Mouse (Mus musculus): ENCODE measurements at regions not wholly inside any gene's neighbourhood (a gene's known extent, or its start where the extent isn't known, plus 50 kb on each side); places are given as distances from the start of the nearest gene placed in this dataset.

DNA sequence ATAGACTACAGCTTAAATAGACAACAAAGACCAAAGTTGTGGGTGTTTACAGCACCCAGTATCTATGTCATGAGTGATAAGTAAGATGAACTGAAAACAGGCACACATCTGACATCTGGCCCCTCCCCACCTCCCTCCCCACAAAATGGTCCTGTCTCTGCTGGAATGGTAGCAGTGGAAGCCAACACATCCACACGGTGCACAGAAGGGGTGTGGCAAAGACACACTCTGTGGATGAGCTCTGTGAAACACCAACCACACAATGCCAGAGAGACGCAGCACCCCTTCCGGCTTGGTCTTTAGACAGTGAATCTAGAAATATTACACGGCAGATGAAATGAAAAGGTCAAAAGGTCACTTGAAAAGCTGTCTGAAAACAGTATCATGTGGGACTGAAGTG lies 85.6 kb downstream of the Fgf18 start:
- ATAC-seq (ENCODE audit: low FRiP score), result no peak

GRCm38 (mm10) chr11:33060352-33060751 lies 86.8 kb downstream of the Fgf18 start:
- H3K36me3 ChIP-seq (ENCODE audit: control insufficient read depth, insufficient read depth, low read length), result no peaks in the 10 kb centered on the region
- H3K9me3 ChIP-seq (ENCODE audit: control insufficient read depth, low read length), result no peaks in the 10 kb centered on the region
- H3K27ac ChIP-seq (ENCODE audit: low read depth, low read length), result no peak overlapping the region
- H3K9ac ChIP-seq (ENCODE audit: low read depth, low read length), result no peak overlapping the region
- H3K4me1 ChIP-seq (replicated peaks; ENCODE audit: control insufficient read depth, insufficient read depth, low read length), result no peaks in the 10 kb centered on the region
- DNase-seq (ENCODE audit: low spot score) (no peak), ATAC-seq (ENCODE audit: low FRiP score) (no peak)
- no peaks in the 10 kb centered on the region for H3K27me3 ChIP-seq (ENCODE audit: control insufficient read depth, insufficient read depth, low read length)
- 79% methylated on average over 3 of the region's 3 CpGs for WGBS
- H3K4me2 ChIP-seq (replicated peaks; ENCODE audit: low read depth, low read length), result no peak overlapping the region
- H3K4me3 ChIP-seq (ENCODE audit: low read depth, low read length), result no peak overlapping the region

More for the DNA sequence above, 85.6 kb downstream of the Fgf18 start:
- Histone ChIP-seq H3K4me2 (replicated peaks; ENCODE audit: low read depth, low read length) (no peak overlapping the region), H3K4me3 (ENCODE audit: low read depth, low read length) (no peak overlapping the region), H3K9ac (ENCODE audit: low read depth, low read length) (no peak overlapping the region), H3K9me3 (ENCODE audit: control insufficient read depth, low read length) (no peaks in the 10 kb centered on the region), H3K27me3 (ENCODE audit: control insufficient read depth, insufficient read depth, low read length) (no peaks in the 10 kb centered on the region), H3K27ac (ENCODE audit: low read depth, low read length) (no peak overlapping the region), H3K36me3 (ENCODE audit: control insufficient read depth, insufficient read depth, low read length) (no peaks in the 10 kb centered on the region), H3K4me1 (replicated peaks; ENCODE audit: control insufficient read depth, insufficient read depth, low read length) (no peaks in the 10 kb centered on the region)
- WGBS, result 87% methylated on average over 4 of the region's 4 CpGs
- no peak for DNase-seq (ENCODE audit: low spot score)

DNA sequence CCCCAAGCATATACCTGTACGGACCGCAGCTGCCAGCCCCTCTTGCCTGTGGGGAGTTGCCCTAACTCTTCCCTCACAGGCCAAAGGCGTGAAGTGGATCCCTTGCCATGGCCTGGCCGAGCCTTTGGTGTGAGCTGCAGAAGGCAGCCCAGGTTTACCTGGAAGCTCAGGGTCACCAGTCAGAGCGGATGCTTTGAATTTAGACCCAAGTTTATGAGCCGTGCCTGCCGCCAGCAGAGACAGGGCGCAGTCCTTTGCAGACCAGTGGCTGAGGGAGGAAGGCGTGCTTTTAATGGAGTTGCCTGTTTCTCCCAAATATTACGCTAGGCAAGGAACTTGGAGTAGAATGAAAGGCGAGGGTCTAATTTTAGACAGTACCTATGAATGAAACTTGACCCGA lies 97.0 kb downstream of the Fgf18 start:
- H3K9ac ChIP-seq (ENCODE audit: low read depth, low read length), result no peak overlapping the region
- no peaks in the 10 kb centered on the region for H3K9me3 ChIP-seq (ENCODE audit: control insufficient read depth, low read length)
- H3K4me1 ChIP-seq (replicated peaks; ENCODE audit: control insufficient read depth, insufficient read depth, low read length), result no peaks in the 10 kb centered on the region
- no peaks in the 10 kb centered on the region for H3K36me3 ChIP-seq (ENCODE audit: control insufficient read depth, insufficient read depth, low read length)
- no peaks in the 10 kb centered on the region for H3K27me3 ChIP-seq (ENCODE audit: control insufficient read depth, insufficient read depth, low read length)
- 82% methylated on average over 12 of the region's 12 CpGs for WGBS
- no peak for ATAC-seq (ENCODE audit: low FRiP score)
- DNase-seq (ENCODE audit: low spot score), result no peak
- H3K4me3 ChIP-seq (ENCODE audit: low read depth, low read length), result no peak overlapping the region
- H3K27ac ChIP-seq (ENCODE audit: low read depth, low read length), result no peak overlapping the region
- no peak overlapping the region for H3K4me2 ChIP-seq (replicated peaks; ENCODE audit: low read depth, low read length)

GRCm38 (mm10) chr11:33039854-33040792 lies 107.1 kb downstream of the Fgf18 start:
- no peak for DNase-seq (ENCODE audit: low spot score)
- H3K4me3 ChIP-seq (ENCODE audit: low read depth, low read length), result no peak overlapping the region
- no peak overlapping the region for H3K4me2 ChIP-seq (replicated peaks; ENCODE audit: low read depth, low read length)
- no peak overlapping the region for H3K9ac ChIP-seq (ENCODE audit: low read depth, low read length)
- no peaks in the 10 kb centered on the region for H3K27me3 ChIP-seq (ENCODE audit: control insufficient read depth, insufficient read depth, low read length)
- no peak for ATAC-seq (ENCODE audit: low FRiP score)
- H3K9me3 ChIP-seq (ENCODE audit: control insufficient read depth, low read length), result no peaks in the 10 kb centered on the region
- WGBS, result 88% methylated on average over 10 of the region's 10 CpGs
- no peaks in the 10 kb centered on the region for H3K4me1 ChIP-seq (replicated peaks; ENCODE audit: control insufficient read depth, insufficient read depth, low read length)
- H3K36me3 ChIP-seq (ENCODE audit: control insufficient read depth, insufficient read depth, low read length), result no peaks in the 10 kb centered on the region
- H3K27ac ChIP-seq (ENCODE audit: low read depth, low read length), result no peak overlapping the region

DNA sequence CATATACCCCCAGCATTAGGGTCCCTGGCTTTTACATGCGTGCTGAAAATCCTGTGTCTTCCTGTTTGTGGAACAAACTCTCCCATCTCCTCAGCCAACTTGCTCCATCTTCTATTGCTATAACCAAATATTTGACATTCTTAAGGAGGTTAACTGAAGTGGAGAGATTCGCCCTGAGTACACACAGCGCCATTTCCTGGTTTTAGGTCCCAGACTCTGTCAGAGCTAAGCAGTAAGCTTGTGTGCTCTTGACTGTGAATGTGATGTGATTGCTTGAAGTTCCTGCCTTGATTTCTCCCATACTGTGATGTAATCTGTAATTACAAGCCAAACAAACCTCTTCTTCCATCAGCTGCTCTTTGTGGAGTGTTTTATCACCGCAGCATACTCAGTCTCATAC lies 110.8 kb downstream of the Fgf18 start:
- 96% methylated on average over 4 of the region's 4 CpGs for WGBS
- H3K27ac ChIP-seq (ENCODE audit: low read depth, low read length), result no peak overlapping the region
- no peaks in the 10 kb centered on the region for H3K27me3 ChIP-seq (ENCODE audit: control insufficient read depth, insufficient read depth, low read length)
- ATAC-seq (ENCODE audit: low FRiP score) (no peak), DNase-seq (ENCODE audit: low spot score) (no peak)
- no peaks in the 10 kb centered on the region for H3K9me3 ChIP-seq (ENCODE audit: control insufficient read depth, low read length)
- no peak overlapping the region for H3K4me3 ChIP-seq (ENCODE audit: low read depth, low read length)
- no peak overlapping the region for H3K4me2 ChIP-seq (replicated peaks; ENCODE audit: low read depth, low read length)
- no peak overlapping the region for H3K9ac ChIP-seq (ENCODE audit: low read depth, low read length)
- no peaks in the 10 kb centered on the region for H3K36me3 ChIP-seq (ENCODE audit: control insufficient read depth, insufficient read depth, low read length)
- no peaks in the 10 kb centered on the region for H3K4me1 ChIP-seq (replicated peaks; ENCODE audit: control insufficient read depth, insufficient read depth, low read length)

- ATAC-seq (ENCODE audit: low FRiP score), result no peak
- Histone ChIP-seq H3K36me3 (ENCODE audit: control insufficient read depth, insufficient read depth, low read length) (no peaks in the 10 kb centered on the region), H3K27ac (ENCODE audit: low read depth, low read length) (no peak overlapping the region), H3K9me3 (ENCODE audit: control insufficient read depth, low read length) (no peaks in the 10 kb centered on the region), H3K9ac (ENCODE audit: low read depth, low read length) (no peak overlapping the region), H3K4me3 (ENCODE audit: low read depth, low read length) (no peak overlapping the region), H3K4me2 (replicated peaks; ENCODE audit: low read depth, low read length) (no peak overlapping the region), H3K4me1 (replicated peaks; ENCODE audit: control insufficient read depth, insufficient read depth, low read length) (no peaks in the 10 kb centered on the region), H3K27me3 (ENCODE audit: control insufficient read depth, insufficient read depth, low read length) (no peaks in the 10 kb centered on the region)
- DNase-seq (ENCODE audit: low spot score), result no peak
These were observed 118.3 kb downstream of the Fgf18 start for GRCm38 (mm10) chr11:33028920-33029319.

DNA sequence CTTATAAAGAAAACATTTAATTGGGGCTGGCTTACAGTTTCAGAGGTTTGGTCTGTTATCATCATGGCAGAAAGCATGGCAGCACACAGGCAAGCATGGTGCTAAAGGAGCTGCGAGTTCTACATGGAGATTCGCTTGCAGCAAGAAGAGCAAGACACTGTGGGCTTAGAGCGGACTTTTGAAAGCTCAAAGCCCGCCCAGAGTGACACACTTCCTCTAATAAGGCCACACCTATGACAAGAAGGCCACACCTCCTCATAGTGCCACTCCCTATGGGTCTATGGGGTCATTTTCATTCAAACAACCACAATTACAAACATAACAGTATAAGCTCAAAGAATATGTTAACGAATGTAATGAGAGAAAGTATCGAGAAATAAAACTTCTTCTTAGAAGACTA lies 120.1 kb downstream of the Fgf18 start:
- Histone ChIP-seq H3K9ac (ENCODE audit: low read depth, low read length) (no peak overlapping the region), H3K27ac (ENCODE audit: low read depth, low read length) (no peak overlapping the region), H3K36me3 (ENCODE audit: control insufficient read depth, insufficient read depth, low read length) (no peaks in the 10 kb centered on the region), H3K4me3 (ENCODE audit: low read depth, low read length) (no peak overlapping the region), H3K9me3 (ENCODE audit: control insufficient read depth, low read length) (no peaks in the 10 kb centered on the region), H3K27me3 (ENCODE audit: control insufficient read depth, insufficient read depth, low read length) (no peaks in the 10 kb centered on the region), H3K4me1 (replicated peaks; ENCODE audit: control insufficient read depth, insufficient read depth, low read length) (no peaks in the 10 kb centered on the region), H3K4me2 (replicated peaks; ENCODE audit: low read depth, low read length) (no peak overlapping the region)
- 90% methylated on average over 6 of the region's 6 CpGs for WGBS
- no peak for DNase-seq (ENCODE audit: low spot score)
- no peak for ATAC-seq (ENCODE audit: low FRiP score)

- no peak for ATAC-seq (ENCODE audit: low FRiP score)
- no peak overlapping the region for H3K9ac ChIP-seq (ENCODE audit: low read depth, low read length)
- no peaks in the 10 kb centered on the region for H3K9me3 ChIP-seq (ENCODE audit: control insufficient read depth, low read length)
- no peak overlapping the region for H3K4me2 ChIP-seq (replicated peaks; ENCODE audit: low read depth, low read length)
- no peak for DNase-seq (ENCODE audit: low spot score)
- no peaks in the 10 kb centered on the region for H3K27me3 ChIP-seq (ENCODE audit: control insufficient read depth, insufficient read depth, low read length)
- no peaks in the 10 kb centered on the region for H3K4me1 ChIP-seq (replicated peaks; ENCODE audit: control insufficient read depth, insufficient read depth, low read length)
- H3K4me3 ChIP-seq (ENCODE audit: low read depth, low read length), result no peak overlapping the region
- WGBS, result 81% methylated on average over 17 of the region's 17 CpGs
- no peak overlapping the region for H3K27ac ChIP-seq (ENCODE audit: low read depth, low read length)
- H3K36me3 ChIP-seq (ENCODE audit: control insufficient read depth, insufficient read depth, low read length), result no peaks in the 10 kb centered on the region
These were observed 133.7 kb downstream of the Fgf18 start for GRCm38 (mm10) chr11:33013229-33014185.

Measured in hindbrain, embryonic 11.5 days (tissue).